26 mouse cellular contexts compared by ENCODE assay signal in the genomic region with DNA sequence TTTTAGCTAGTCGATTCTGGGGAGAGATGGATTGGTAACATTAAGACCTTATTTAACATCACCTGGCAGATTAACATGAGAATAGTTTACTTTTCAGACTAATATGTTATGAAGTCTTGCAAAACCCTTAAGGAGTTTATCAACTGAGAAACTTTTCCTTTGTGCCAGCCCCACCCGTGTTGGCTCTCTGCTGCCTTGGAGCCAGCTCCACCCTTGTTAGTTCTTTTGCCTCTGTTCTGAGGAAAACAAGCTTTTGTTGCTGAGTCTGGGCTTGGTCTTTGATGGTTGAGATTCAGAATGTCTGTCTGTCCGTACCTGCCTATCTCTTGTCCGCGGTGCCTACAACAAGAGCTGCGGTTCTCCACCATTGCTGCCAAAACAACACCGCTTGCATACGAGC. TPM values are rescaled to one million over a fixed set of nuclear protein-coding genes. Genes with fewer than 3 reads are reported as not detected.
DNase-seq lines count a peak whose midpoint lies in the region; ATAC-seq and TF ChIP-seq lines count a peak whose summit lies in the region.
"Had no signal": no experiment of that assay in that cellular context is flagged by ENCODE, and none has a peak within 500 bp of the region (broad histone marks: within the 10 kb centered on the region; RNA-seq: fewer than 3 reads in every experiment).

No protein-coding gene starts in this region.

- peak overlapping the region; percentile 61; the same call in 1 of the 2 replicates for H3K27ac ChIP-seq in stomach, postnatal 0 days (replicated peaks)
- H3K27ac ChIP-seq in midbrain, embryonic 10.5 days (replicated peaks), result no peak overlapping the region
- H3K27ac ChIP-seq: forebrain, embryonic 10.5 days; forebrain, embryonic 13.5 days; heart, embryonic 15.5 days; hindbrain, embryonic 13.5 days had no signal

- 0 out of 2 replicates have a peak, but pooled peaks cover 3% of the 10 kb centered on the region for H3K4me1 ChIP-seq in stomach, postnatal 0 days (replicated peaks; ENCODE audit: control insufficient read depth, insufficient read depth)
- peaks cover 13% of the 10 kb centered on the region for H3K4me1 ChIP-seq in midbrain, embryonic 10.5 days
- H3K4me1 ChIP-seq: heart, embryonic 12.5 days; heart, embryonic 15.5 days had no signal

- H3K36me3 ChIP-seq in stomach, postnatal 0 days (ENCODE audit: control insufficient read depth, insufficient read depth, low read length), result no peaks in the 10 kb centered on the region
- no peaks in the 10 kb centered on the region for H3K36me3 ChIP-seq in midbrain, embryonic 10.5 days
- H3K36me3 ChIP-seq: embryonic facial prominence, embryonic 13.5 days; forebrain, embryonic 10.5 days; heart, embryonic 12.5 days; heart, embryonic 15.5 days; hindbrain, embryonic 10.5 days; hindbrain, embryonic 13.5 days had no signal

- ATAC-seq in stomach, postnatal 0 days (ENCODE audit: low FRiP score, low TSS enrichment), result peak; percentile 82
- ATAC-seq: CD4-positive, CD25-positive, alpha-beta regulatory T cell, adult 4 months; forebrain, embryonic 13.5 days; forebrain, embryonic 16.5 days; hindbrain, embryonic 16.5 days had no signal

- H3K27me3 ChIP-seq in stomach, postnatal 0 days (ENCODE audit: control insufficient read depth, insufficient read depth, low read length), result no peaks in the 10 kb centered on the region
- H3K27me3 ChIP-seq in midbrain, embryonic 10.5 days (ENCODE audit: low read depth, poor library complexity, severe bottlenecking), result no peaks in the 10 kb centered on the region
- H3K27me3 ChIP-seq: embryonic facial prominence, embryonic 13.5 days; forebrain, embryonic 13.5 days; heart, embryonic 12.5 days; heart, embryonic 15.5 days; hindbrain, embryonic 13.5 days had no signal

- WGBS in stomach, postnatal 0 days, result 43% methylated on average over 8 of the region's 8 CpGs
- 86% methylated on average over 8 of the region's 8 CpGs for WGBS in midbrain, embryonic 10.5 days

- TF ChIP-seq CTCF in stomach, postnatal 0 days (IDR thresholded peaks at IDR 0.05; ENCODE audit: low read depth), result no peak

- H3K9me3 ChIP-seq in stomach, postnatal 0 days (ENCODE audit: control insufficient read depth, low read length), result no peaks in the 10 kb centered on the region
- H3K9me3 ChIP-seq in midbrain, embryonic 10.5 days (replicated peaks), result no peaks in the 10 kb centered on the region
- H3K9me3 ChIP-seq: embryonic facial prominence, embryonic 13.5 days; forebrain, embryonic 10.5 days; forebrain, embryonic 13.5 days; heart, embryonic 15.5 days; hindbrain, embryonic 10.5 days; hindbrain, embryonic 13.5 days had no signal

- no peak overlapping the region for H3K4me2 ChIP-seq in stomach, postnatal 0 days (replicated peaks; ENCODE audit: low read depth)
- H3K4me2 ChIP-seq: embryonic facial prominence, embryonic 13.5 days; forebrain, embryonic 13.5 days; heart, embryonic 12.5 days; heart, embryonic 15.5 days; hindbrain, embryonic 13.5 days had no signal

- DNase-seq in lung, adult 18-20 months, result peak; percentile 30 to 45
- DNase-seq in lung, postnatal 10 days, result no peak
- peak; percentile 39 for DNase-seq in lung, postnatal 36 days
- DNase-seq in lung, postnatal 14 days, result no peak
- DNase-seq in stomach, postnatal 0 days (ENCODE audit: low spot score), result peak; percentile 62
- no peak for DNase-seq in midbrain, embryonic 10.5 days (ENCODE audit: low spot score)
- DNase-seq: cerebellum, adult 11 months; cerebellum, adult 2 months; cerebellum, adult 9-11 months; cerebellum, postnatal 25 days; gastrocnemius, postnatal 10 days; gastrocnemius, postnatal 36 days; heart, postnatal 10 days; heart, postnatal 36 days had no signal

- H3K9ac ChIP-seq in stomach, postnatal 0 days (ENCODE audit: low read length), result no peak overlapping the region
- H3K9ac ChIP-seq: embryonic facial prominence, embryonic 13.5 days; forebrain, embryonic 13.5 days; heart, embryonic 12.5 days; heart, embryonic 15.5 days; hindbrain, embryonic 13.5 days had no signal

- H3K4me3 ChIP-seq in stomach, postnatal 0 days (ENCODE audit: low read depth, low read length), result no peak overlapping the region
- no peak overlapping the region for H3K4me3 ChIP-seq in midbrain, embryonic 10.5 days
- H3K4me3 ChIP-seq: embryonic facial prominence, embryonic 13.5 days; forebrain, embryonic 10.5 days; forebrain, embryonic 13.5 days; heart, embryonic 12.5 days; heart, embryonic 15.5 days; hindbrain, embryonic 10.5 days; hindbrain, embryonic 13.5 days had no signal

- no peak for TF ChIP-seq EP300 in stomach, postnatal 0 days (optimal IDR thresholded peaks at IDR 0.05)

RNA-seq across cellular contexts. Expression of a gene that starts 1.5 kb away (rescaled TPM):
- polyA plus RNA-seq in stomach, postnatal 0 days (2015; fragmentation: Nextera tagmentation; extraction: Ambion mirVana), result 31.3 and 43.4 TPM in 2 replicates
- polyA plus RNA-seq in midbrain, embryonic 10.5 days (2016; fragmentation: Nextera tagmentation; extraction: Ambion mirVana), result 0.25 TPM in 1 of 2 replicates, not detected in the other
- polyA plus RNA-seq: CD4-positive, CD25-positive, alpha-beta regulatory T cell, adult 4 months; cerebellum, adult 2 months; forebrain, embryonic 10.5 days; forebrain, embryonic 13.5 days; heart, embryonic 12.5 days had no signal

RNA-seq across cellular contexts. Expression of a gene that starts 22.5 kb away (rescaled TPM):
- 0.11 and 0.22 TPM in 2 replicates for polyA plus RNA-seq in stomach, postnatal 0 days (2015; fragmentation: Nextera tagmentation; extraction: Ambion mirVana)
- polyA plus RNA-seq in midbrain, embryonic 10.5 days (2016; fragmentation: Nextera tagmentation; extraction: Ambion mirVana), result not detected in 2 replicates
- polyA plus RNA-seq: adrenal gland, adult 2 months; C2C12; CD4-positive, CD25-positive, alpha-beta regulatory T cell, adult 4 months; cerebellum, adult 2 months; forebrain, embryonic 10.5 days; forebrain, embryonic 13.5 days; forebrain, embryonic 16.5 days; heart, embryonic 12.5 days; heart, embryonic 15.5 days; hindbrain, embryonic 10.5 days; hindbrain, embryonic 16.5 days had no signal

RNA-seq across cellular contexts. Expression of a gene that starts 44.7 kb away (rescaled TPM):
- polyA plus RNA-seq in stomach, postnatal 0 days (2015; fragmentation: Nextera tagmentation; extraction: Ambion mirVana), result 134 and 155 TPM in 2 replicates
- 0.14 TPM in 1 of 2 replicates, not detected in the other for polyA plus RNA-seq in midbrain, embryonic 10.5 days (2016; fragmentation: Nextera tagmentation; extraction: Ambion mirVana)

Comparison
In these comparisons a context has a peak if more than half of its experiments do, and no peak if none do; other contexts are left out.
1. DNase-seq: peak in lung, adult 18-20 months (2 of 2), lung, postnatal 36 days (single experiment) and stomach, postnatal 0 days (single experiment); none in lung, postnatal 10 days (single experiment), lung, postnatal 14 days (single experiment) and midbrain, embryonic 10.5 days (single experiment).
2. RNA of a gene that starts 1.5 kb away (polyA plus RNA-seq): 31.3 to 43.4 TPM in stomach, postnatal 0 days; 0.25 TPM in midbrain, embryonic 10.5 days; every median in the first group is over 10 times any median in the second.
3. RNA of a gene that starts 44.7 kb away (polyA plus RNA-seq): 134 to 155 TPM in stomach, postnatal 0 days; 0.14 TPM in midbrain, embryonic 10.5 days; every median in the first group is over 100 times any median in the second.